Mouse (Mus musculus) forebrain, embryonic 16.5 days (tissue): ENCODE measurements around the gene Wnt10b. TPM values are rescaled to one million over a fixed set of nuclear protein-coding genes. Genes with fewer than 3 reads are reported as not detected.
A peak's percentile ranks its signal among the peaks of the same experiment; 100 is the strongest.

Source experiments
- ATAC-seq: fragments of 200-750 bp; cut with Nextera tagmentation; 2 replicates; pipeline ENCODE4 v1.8.0; 2017; ENCODE audit warnings: mild to moderate bottlenecking, moderate library complexity
- H3K27ac ChIP-seq: fragments of 300-500 bp; sonication (generic); 2 replicates; pipeline ENCODE4 v1.5.1; 2014; ENCODE audit warnings: low read length, control low read depth
- H3K27me3 ChIP-seq: fragments of 300-500 bp; sonication (generic); replicated peaks from 2 replicates; pipeline ENCODE4 v1.6.1; 2014; ENCODE audit warnings: low read length; ENCODE audit not compliant: control insufficient read depth, insufficient read depth
- H3K36me3 ChIP-seq: fragments of 300-500 bp; sonication (generic); 2 replicates; pipeline ENCODE4 v1.6.1; 2014; ENCODE audit not compliant: control insufficient read depth, insufficient read depth
- H3K4me1 ChIP-seq: fragments of 300-500 bp; sonication (generic); replicated peaks from 2 replicates; pipeline ENCODE4 v1.6.1; 2014; ENCODE audit warnings: low read length; ENCODE audit not compliant: control insufficient read depth, insufficient read depth
- H3K4me2 ChIP-seq: fragments of 300-500 bp; sonication (generic); 2 replicates; pipeline ENCODE4 v1.6.1; 2014; ENCODE audit warnings: mild to moderate bottlenecking, low read length, control low read depth
- H3K4me3 ChIP-seq: fragments of 300-500 bp; sonication (generic); replicated peaks from 2 replicates; pipeline ENCODE4 v1.5.1; 2014; ENCODE audit warnings: mild to moderate bottlenecking, low read length, control low read depth
- H3K9ac ChIP-seq: fragments of 300-500 bp; sonication (generic); replicated peaks from 2 replicates; pipeline ENCODE4 v1.6.1; 2014; ENCODE audit warnings: low read depth, low read length, control low read depth
- H3K9me3 ChIP-seq: fragments of 300-500 bp; sonication (generic); 2 replicates; pipeline ENCODE4 v1.6.1; 2016; ENCODE audit warnings: low read length; ENCODE audit not compliant: control insufficient read depth
- WGBS: fragments of 180-500 bp; shearing (Covaris S2); extraction: QIAGEN DNeasy Blood & Tissue Kit; methylation state at CpG from one replicate; pipeline ENCODE4 v1.1.7; 2014; 5-methylcytosine and 5-hydroxymethylcytosine counted together
- polyA plus RNA-seq: library from polyadenylated mRNA; unstranded; fragments of >200 nt; fragmentation: Nextera tagmentation; extraction: Ambion mirVana; gene quantifications from 2 replicates; pipeline ENCODE4 v1.2.1, GENCODE M21; 2015

Wnt10b gene
- polyA plus RNA-seq, 1 experiment from 2014 or later: not detected

- H3K9me3 ChIP-seq: peaks cover 2% of the 10 kb centered on the region; the same call in 1 of the 2 replicates
Measured at GRCm38 (mm10) chr15:98790761-98791160, 12.8 kb upstream of the Wnt10b start.

GRCm38 (mm10) chr15:98789661-98790535, 11.9 kb upstream of the Wnt10b start, which contains the start of gene Wnt1:
Gene Wnt1, plus strand, starts transcription at chr15:98789857.
- no peak for ATAC-seq
- H3K4me3 ChIP-seq: no peak within 1 kb of the TSS
- 0 out of 2 replicates have a peak, but pooled peaks cover 11% of the 10 kb centered on the region for H3K4me1 ChIP-seq
- H3K36me3 ChIP-seq: no peaks in the 10 kb centered on the region
- WGBS: 1% methylated on average over 51 of the region's 51 CpGs
- peaks cover 85% of the 10 kb centered on the region for H3K27me3 ChIP-seq
- H3K9ac ChIP-seq: no peak within 1 kb of the TSS
- H3K9me3 ChIP-seq: peaks cover 4% of the 10 kb centered on the region; the same call in 1 of the 2 replicates
- H3K27ac ChIP-seq: no peak within 1 kb of the TSS
- no peak within 1 kb of the TSS for H3K4me2 ChIP-seq

More at GRCm38 (mm10) chr15:98790761-98791160, 12.8 kb upstream of the Wnt10b start:
- Histone ChIP-seq H3K27me3 (peaks cover 87% of the 10 kb centered on the region), H3K4me1 (0 out of 2 replicates have a peak, but pooled peaks cover 11% of the 10 kb centered on the region), H3K36me3 (no peaks in the 10 kb centered on the region), H3K4me2 (no peak overlapping the region), H3K27ac (no peak overlapping the region), H3K9ac (no peak overlapping the region), H3K4me3 (no peak overlapping the region)
- WGBS: under 1% methylated on average over 23 of the region's 23 CpGs
- no peak for ATAC-seq

GRCm38 (mm10) chr15:98788972-98789660, 11.2 kb upstream of the Wnt10b start:
- 0 out of 2 replicates have a peak, but pooled peaks cover 11% of the 10 kb centered on the region for H3K4me1 ChIP-seq
- H3K4me2 ChIP-seq: no peak overlapping the region
- 8% methylated on average over 24 of the region's 24 CpGs for WGBS
- H3K27ac ChIP-seq: no peak overlapping the region
- H3K9ac ChIP-seq: no peak overlapping the region
- peaks cover 4% of the 10 kb centered on the region; the same call in 1 of the 2 replicates for H3K9me3 ChIP-seq
- no peaks in the 10 kb centered on the region for H3K36me3 ChIP-seq
- ATAC-seq: no peak
- no peak overlapping the region for H3K4me3 ChIP-seq
- H3K27me3 ChIP-seq: peaks cover 80% of the 10 kb centered on the region

GRCm38 (mm10) chr15:98787930-98788329, 10.0 kb upstream of the Wnt10b start:
- 26% methylated on average over 4 of the region's 4 CpGs for WGBS
- no peaks in the 10 kb centered on the region for H3K36me3 ChIP-seq
- H3K4me3 ChIP-seq: no peak overlapping the region
- no peak overlapping the region for H3K27ac ChIP-seq
- no peak overlapping the region for H3K9ac ChIP-seq
- no peak overlapping the region for H3K4me2 ChIP-seq
- H3K9me3 ChIP-seq: peaks cover 4% of the 10 kb centered on the region; the same call in 1 of the 2 replicates
- 0 out of 2 replicates have a peak, but pooled peaks have one; percentile 50 for ATAC-seq
- H3K4me1 ChIP-seq: 0 out of 2 replicates have a peak, but pooled peaks cover 11% of the 10 kb centered on the region
- H3K27me3 ChIP-seq: peaks cover 71% of the 10 kb centered on the region

- Histone ChIP-seq H3K27ac (no peak overlapping the region), H3K4me3 (no peak overlapping the region), H3K9me3 (peaks cover 4% of the 10 kb centered on the region; the same call in 1 of the 2 replicates), H3K36me3 (no peaks in the 10 kb centered on the region), H3K9ac (no peak overlapping the region), H3K4me1 (no peaks in the 10 kb centered on the region), H3K4me2 (no peak overlapping the region), H3K27me3 (peaks cover 66% of the 10 kb centered on the region)
- ATAC-seq: no peak
- 35% methylated on average over 7 of the region's 7 CpGs for WGBS
Measured at GRCm38 (mm10) chr15:98785744-98786143, 7.8 kb upstream of the Wnt10b start.

- WGBS: 25% methylated on average over 6 of the region's 6 CpGs
- peaks cover 14% of the 10 kb centered on the region for H3K4me1 ChIP-seq
- no peak overlapping the region for H3K9ac ChIP-seq
- peaks cover 4% of the 10 kb centered on the region; the same call in 1 of the 2 replicates for H3K9me3 ChIP-seq
- H3K4me3 ChIP-seq: no peak overlapping the region
- H3K4me2 ChIP-seq: no peak overlapping the region
- H3K36me3 ChIP-seq: no peaks in the 10 kb centered on the region
- ATAC-seq: no peak
- H3K27ac ChIP-seq: no peak overlapping the region
- H3K27me3 ChIP-seq: peaks cover 78% of the 10 kb centered on the region
Measured at GRCm38 (mm10) chr15:98781166-98781565, 3.2 kb upstream of the Wnt10b start.

- Histone ChIP-seq H3K4me2 (no peak overlapping the region), H3K36me3 (no peaks in the 10 kb centered on the region), H3K27me3 (peaks cover 79% of the 10 kb centered on the region), H3K4me3 (no peak overlapping the region), H3K27ac (no peak overlapping the region), H3K9me3 (peaks cover under 1% of the 10 kb centered on the region; the same call in 1 of the 2 replicates), H3K4me1 (peaks cover 16% of the 10 kb centered on the region), H3K9ac (no peak overlapping the region)
- 3% methylated on average over 13 of the region's 13 CpGs for WGBS
- no peak for ATAC-seq
Measured at GRCm38 (mm10) chr15:98780573-98780972, 2.6 kb upstream of the Wnt10b start.

- 1% methylated on average over 8 of the region's 8 CpGs for WGBS
- no peak for ATAC-seq
- H3K9ac ChIP-seq: no peak overlapping the region
Measured at GRCm38 (mm10) chr15:98780075-98780474, 2.1 kb upstream of the Wnt10b start.

GRCm38 (mm10) chr15:98778806-98779205, 856 bp upstream of the Wnt10b start:
- Histone ChIP-seq H3K27me3 (peaks cover 89% of the 10 kb centered on the region), H3K27ac (no peak overlapping the region), H3K4me2 (no peak overlapping the region), H3K4me3 (no peak overlapping the region), H3K36me3 (no peaks in the 10 kb centered on the region), H3K9ac (no peak overlapping the region), H3K9me3 (no peaks in the 10 kb centered on the region), H3K4me1 (peaks cover 16% of the 10 kb centered on the region)
- WGBS: 0% methylated on average over 11 of the region's 11 CpGs
- no peak for ATAC-seq

More at GRCm38 (mm10) chr15:98780075-98780474, 2.1 kb upstream of the Wnt10b start:
- Histone ChIP-seq H3K9me3 (no peaks in the 10 kb centered on the region), H3K27me3 (peaks cover 81% of the 10 kb centered on the region), H3K27ac (no peak overlapping the region), H3K4me2 (no peak overlapping the region), H3K4me3 (no peak overlapping the region), H3K4me1 (peaks cover 16% of the 10 kb centered on the region), H3K36me3 (no peaks in the 10 kb centered on the region)
